Mouse (Mus musculus) adrenal gland, adult 18-20 months (tissue): ENCODE results near the gene Zhx3. TPM values are rescaled to one million over a fixed set of nuclear protein-coding genes. Genes with fewer than 3 reads are reported as not detected.
A peak's percentile ranks its signal among the peaks of the same experiment; 100 is the strongest.

Experiments used
- DNase-seq, 2 experiments: peaks; one replicate each; pipeline ENCODE4 v3.0.0; 2021 to 2022; ENCODE audit warnings: low spot score in 2 of 2
- total RNA-seq, 2 experiments: library from RNA; stranded (reverse); gene quantifications; 1 replicate in 1 of 2; 2 replicates in 1 of 2; pipeline ENCODE4 v1.2.3; 2021

Zhx3 gene
- total RNA-seq, 2 experiments from 2014 or later: 50.5 to 91.1 TPM

GRCm38 (mm10) chr2:160806091-160806521 lies 66.7 kb downstream of the Zhx3 start:
- DNase-seq: no peak

DNA sequence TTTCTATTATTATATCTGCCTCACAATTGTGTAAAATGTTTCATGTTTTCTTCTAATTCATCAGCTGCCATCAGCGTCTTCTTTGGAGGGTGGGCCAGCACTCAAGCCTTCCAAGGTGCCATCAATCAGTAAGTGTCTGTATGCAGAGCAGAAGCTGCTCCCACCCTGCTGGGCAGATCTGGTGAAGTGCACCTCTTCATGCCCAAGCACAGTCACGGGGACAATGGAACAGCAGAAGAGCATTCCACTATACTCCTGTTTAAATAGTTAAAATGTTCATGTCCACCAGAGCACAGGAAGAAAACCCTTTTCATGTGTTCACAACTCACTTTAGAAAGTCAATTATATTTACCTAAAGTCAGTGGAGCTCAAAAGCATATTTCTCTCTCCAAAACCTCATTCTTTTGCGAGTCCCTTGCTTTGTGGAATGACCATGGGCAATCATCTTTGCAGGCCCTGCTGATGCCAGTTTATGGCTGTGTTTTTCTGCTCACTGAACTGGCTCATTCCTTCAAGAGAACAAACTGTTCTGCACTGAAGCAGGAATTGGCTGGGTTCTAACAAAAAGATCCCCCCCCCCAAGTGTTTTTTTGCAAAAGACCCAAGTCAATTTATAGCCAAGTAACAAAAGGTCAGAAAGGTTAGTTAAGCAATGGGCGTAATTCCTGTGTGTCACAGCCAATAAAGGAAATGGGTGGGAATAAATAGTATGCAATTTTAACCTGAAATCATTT lies 67.8 kb downstream of the Zhx3 start:
- no peak for DNase-seq

GRCm38 (mm10) chr2:160802326-160802725 lies 70.5 kb downstream of the Zhx3 start:
- DNase-seq: no peak

DNA sequence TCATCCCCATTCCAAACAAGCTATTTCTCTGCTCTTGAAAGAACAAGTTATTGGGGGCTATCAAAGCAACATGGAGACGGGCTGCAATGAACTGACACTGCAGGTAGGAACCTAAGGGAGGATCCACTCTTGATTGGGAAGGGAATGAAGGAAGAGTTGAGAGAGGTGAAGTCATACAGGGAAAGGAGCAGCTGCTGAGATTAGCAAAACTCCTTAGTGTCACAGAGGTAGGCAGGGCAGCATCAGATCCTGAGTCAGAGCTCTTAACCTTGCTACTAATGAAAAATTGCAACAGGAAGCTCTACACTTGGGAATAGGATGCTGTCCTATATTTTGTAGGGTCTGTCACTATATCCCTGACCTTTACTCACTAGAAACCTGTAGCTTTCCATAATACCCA lies 71.8 kb downstream of the Zhx3 start:
- no peak for DNase-seq

DNA sequence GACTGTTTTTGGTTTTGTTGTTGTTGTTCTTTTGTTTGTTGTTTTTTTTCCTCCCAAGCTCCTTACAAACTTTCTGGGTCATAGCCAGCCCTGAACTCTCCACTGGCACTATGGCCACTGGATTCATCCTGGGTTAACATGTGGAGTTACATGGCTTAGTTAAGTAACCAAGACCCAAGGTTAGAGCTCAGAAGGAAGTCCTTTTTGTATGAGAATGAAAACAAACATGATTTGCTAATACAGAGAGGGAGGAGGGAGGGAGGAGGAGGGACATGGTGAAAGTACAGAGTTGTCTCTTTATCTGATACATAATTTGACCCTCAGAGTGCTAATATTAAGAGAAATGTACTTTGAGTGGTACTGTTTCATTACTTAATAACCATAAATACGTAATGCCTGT lies 74.6 kb downstream of the Zhx3 start:
- no peak for DNase-seq

DNA sequence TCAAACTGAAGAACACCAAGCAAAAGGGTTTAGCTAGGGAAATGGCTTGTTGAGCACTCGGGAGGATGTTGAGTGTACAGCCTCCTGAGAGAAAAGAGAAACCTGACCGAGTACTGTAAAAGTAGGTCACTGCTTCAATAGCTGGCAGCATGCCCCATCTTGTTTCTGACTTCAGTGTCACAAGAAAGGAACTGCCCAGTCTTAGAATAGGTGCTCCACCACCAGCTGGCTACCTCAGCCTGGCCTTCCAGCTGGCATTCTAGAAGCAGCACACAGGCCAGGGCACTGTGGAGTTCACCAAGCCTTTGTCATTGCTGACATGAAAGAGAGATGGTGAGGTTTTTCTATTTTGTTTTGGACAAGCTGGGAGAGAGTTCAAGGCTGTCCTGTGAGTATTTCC lies 75.8 kb downstream of the Zhx3 start:
- peak; percentile 44 to 64 for DNase-seq

GRCm38 (mm10) chr2:160793117-160793516 lies 79.7 kb downstream of the Zhx3 start:
- no peak for DNase-seq

- DNase-seq: no peak
These were observed 83.1 kb downstream of the Zhx3 start for GRCm38 (mm10) chr2:160789741-160790140.

DNA sequence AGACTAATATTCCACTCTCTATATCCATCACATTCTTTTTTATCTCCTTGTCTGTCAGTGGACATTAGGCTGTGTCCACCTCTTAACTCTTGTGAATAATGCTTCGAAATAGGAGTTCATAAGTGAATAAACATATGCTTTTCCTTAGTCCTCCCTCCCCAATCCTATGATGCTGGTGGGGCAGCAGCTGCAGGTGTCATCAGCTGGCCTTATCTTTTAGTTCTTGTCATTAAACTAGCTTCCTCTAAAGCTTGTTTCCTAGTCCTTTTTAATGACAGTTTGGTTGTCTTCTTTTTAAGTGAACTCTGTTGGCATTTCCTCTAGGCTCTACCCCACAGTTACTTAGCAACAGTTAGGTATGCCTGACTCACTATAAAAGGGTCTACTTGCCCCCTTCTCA lies 83.8 kb downstream of the Zhx3 start:
- DNase-seq: no peak

DNA sequence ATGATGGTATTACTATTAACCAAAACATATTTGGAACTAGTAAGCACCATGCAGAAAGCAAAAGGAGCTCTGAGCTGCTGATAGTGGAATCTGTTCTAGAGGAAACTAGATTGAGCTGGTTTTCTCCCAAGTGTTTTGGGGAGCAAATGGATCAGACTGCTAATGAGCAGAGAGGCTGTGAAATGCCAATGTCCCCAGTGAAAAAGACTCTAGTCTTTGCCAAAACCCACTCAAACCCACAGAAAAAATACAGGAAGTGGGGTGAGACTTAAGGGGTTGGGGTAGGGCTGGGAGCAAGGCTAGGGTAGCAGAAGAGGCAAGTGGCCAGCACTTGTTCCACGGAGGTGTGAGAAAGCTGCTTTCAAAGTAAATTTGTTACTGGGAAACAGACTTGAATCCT lies 86.5 kb downstream of the Zhx3 start:
- DNase-seq: no peak

DNA sequence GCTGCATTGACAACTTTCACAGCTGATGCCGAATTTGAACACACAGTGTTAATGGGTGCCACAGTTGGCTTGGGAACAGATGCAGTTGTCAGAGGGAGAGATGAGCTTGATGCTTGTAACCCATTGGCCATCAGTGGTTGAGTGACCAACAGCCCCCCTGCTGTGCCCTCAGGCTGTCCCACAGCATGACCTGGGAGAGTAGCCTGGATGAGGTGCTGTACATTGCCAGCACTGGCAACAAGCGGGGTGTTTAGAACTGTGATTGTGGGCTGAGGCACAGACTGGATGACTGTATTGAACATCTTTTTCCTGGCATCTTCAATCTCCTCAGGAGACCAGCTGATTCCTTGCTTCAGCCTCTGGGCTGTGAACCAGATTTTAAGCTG lies 92.0 kb downstream of the Zhx3 start:
- DNase-seq: no peak

DNA sequence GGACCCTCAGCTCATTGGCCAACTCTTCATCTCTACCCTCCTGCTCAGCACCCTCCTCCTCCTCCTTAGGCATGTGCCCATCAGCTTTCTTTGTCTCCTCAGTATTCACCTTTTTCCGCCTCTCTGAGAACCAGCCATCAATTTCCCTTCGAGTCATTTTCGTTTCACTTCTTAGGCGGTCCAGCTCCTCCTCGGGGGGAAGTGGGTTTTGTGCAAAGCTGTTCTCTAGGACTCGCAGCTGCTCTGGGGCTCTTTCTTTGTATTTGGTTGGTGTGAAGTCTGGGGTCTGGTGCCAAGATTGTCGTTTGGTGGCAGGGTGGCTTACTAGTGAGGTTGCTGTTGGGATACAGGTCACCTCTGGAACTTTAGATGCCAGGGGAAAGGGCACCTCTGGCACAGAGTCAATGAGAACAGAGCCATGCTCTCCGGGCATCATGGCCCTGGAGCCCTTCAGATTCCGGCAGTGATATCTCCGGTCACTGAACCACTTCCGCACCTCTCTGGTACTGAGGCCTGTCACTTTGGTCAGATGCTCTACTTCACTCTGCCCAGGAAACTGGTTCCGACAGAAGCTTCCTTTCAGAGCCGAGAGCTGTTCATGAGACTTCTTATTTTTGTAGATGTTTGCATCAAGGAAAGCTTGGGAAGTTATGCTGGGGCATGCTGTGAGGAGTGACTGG lies 92.5 kb downstream of the Zhx3 start:
- DNase-seq: no peak

GRCm38 (mm10) chr2:160778034-160778433 lies 94.8 kb downstream of the Zhx3 start:
- no peak for DNase-seq

DNA sequence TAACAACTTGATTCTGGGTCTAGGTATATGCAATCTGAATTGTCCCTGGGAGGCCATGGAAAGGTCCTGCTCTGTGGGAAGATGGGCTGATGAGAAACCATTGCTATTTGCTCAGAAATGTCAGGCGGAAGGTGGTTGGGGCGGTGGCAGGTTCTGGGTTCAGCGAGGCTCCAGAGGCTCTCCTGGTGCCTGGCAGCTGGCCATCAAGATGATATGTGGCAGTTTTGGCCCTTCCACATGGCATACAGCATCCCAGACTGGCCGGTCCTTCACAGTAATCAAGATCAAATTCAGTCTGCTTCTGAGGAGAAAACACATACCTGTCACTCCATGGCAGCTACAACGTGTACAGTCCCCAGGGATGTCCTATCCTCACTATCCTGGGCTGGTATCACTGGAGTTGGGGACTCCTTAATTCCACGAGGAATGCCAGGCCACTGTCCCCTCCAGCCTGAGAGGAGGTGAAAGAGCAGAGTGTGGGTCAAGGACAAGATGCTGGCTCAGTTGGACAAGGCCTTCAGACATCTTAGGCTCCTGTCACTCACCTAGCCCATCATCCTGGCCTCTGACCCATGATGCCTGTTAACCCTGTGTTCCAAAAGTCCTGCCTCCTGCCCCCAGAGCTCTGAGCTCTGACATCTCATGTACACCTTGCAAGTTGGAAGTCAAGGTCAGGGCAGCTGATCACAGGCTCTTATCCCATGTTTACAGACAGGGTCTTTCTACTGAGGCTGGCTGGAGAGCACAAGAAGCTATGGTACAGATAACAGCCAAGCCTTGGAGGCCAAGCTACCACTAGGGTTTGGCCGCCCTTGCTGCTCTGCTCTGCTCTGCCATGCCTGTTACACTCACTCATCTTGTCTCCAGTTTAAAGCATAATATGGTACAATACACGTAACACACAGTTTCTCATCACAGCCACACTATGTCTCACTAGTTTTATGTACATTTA lies 101.2 kb downstream of the Zhx3 start:
- DNase-seq: peak in 1 of 2 experiments; percentile 16

- no peak for DNase-seq
These were observed 101.9 kb downstream of the Zhx3 start for GRCm38 (mm10) chr2:160770871-160771270.

DNA sequence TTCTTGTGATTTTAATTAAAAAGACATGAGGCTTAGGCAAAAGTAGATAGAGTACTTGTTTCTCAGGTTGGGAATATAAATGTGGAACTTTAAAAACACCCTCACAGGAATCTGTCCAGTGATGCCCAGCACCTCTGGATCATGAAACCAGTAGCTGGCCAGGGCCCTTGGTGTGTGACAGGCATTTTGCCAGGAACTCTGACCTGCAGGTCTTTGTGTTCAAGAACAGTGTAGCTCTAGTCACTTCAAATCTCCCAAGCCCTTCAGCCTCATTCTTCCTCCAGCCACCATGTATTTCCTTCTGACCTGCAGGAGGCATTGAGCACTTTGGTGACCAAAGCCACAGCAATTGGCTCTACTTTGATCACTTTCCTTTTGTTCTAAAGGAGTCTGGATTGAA lies 102.4 kb downstream of the Zhx3 start:
- DNase-seq: peak in 1 of 2 experiments; percentile 18

DNA sequence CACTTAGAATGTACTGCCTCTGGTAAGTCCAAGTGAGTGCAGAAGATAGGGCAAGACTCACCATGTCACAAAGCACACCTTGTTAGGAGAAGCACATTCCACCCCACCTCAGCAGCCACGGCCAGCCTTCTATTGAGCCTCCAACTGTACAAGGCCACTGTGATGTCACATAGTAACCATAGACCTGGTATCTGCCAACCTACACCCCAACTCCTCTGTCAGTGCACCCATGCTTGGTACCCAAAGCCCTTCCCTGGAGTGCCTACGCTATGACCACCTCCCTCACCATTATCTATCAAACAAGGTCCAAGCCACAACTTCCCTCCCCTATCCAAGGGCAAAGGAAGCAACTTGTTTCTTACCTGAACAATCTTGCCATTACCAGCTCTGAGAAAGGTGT lies 103.8 kb downstream of the Zhx3 start:
- DNase-seq: peak in 1 of 2 experiments; percentile 15

DNA sequence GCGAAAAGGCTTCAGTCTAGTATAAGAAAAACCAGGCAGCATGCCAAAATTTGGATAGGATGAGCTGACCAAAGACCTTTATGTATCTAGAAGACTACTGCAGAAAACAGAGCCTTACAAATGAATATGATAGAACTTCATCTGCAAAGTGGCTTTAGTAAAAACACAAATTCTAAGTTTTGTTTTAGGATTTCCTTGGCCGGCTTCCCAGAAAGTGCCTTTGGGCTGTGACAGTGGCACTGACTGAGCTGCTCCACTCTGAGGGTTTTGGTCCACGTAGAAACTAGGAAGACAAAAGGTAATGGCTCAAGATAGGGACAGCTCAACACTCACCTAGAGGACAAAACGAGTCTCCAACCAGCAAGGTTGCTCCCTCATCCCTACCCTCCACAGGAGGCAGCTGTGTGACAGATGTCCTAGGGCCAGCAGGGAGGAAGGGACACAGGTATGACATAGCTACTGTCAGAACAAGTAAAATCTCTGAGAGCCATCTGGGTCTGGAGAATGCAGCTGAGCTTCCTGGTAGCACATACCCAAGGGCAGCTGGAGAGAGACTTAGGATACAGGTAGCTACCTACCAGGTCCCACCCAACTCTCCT lies 104.6 kb downstream of the Zhx3 start:
- DNase-seq: no peak

GRCm38 (mm10) chr2:160767201-160767600 lies 105.6 kb downstream of the Zhx3 start:
- no peak for DNase-seq

DNA sequence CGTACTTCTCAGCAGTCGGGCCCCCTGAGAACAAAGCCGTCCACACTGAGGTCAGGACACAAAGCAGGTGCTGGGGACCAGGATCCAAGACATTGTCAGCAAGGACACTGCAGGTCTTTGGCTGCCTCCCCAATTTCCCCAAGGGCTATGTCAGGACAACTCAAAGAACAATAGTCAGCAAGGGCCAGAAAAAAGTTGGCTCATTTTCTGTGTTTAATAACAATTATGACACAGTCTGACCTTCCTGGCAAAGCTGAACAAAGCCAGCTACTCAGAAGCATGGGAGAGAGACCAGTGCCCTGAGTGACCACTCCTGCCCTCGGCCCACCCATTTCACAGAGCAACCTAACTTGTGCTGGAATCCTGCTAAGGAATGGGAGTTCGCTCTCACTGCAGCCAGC lies 106.4 kb downstream of the Zhx3 start:
- DNase-seq: no peak

DNA sequence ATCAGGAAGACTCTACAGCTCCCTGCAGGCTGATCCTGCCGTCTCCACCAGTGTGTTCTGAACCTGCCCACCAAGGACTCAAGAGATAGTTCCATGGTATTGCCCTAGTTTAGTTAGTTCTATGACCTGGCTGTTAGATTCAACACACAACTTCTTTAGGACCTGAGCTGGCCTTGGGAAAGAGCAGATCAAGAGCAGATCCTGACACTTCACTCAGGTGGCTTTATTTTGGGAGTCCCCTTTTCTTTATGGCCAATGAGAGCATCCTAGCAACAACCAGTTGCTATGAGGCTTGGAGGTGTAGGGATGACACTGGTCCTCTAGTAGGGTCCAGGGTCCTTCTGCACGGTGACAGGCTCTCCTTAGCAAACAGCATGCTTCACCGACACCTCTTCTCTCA lies 107.7 kb downstream of the Zhx3 start:
- no peak for DNase-seq
